Mouse (Mus musculus) liver, embryonic 14.5 days (tissue): ENCODE results near the gene Asah2. TPM values are rescaled to one million over a fixed set of nuclear protein-coding genes. Genes with fewer than 3 reads are reported as not detected.

Experiments used
- ATAC-seq: fragments of 200-750 bp; cut with Nextera tagmentation; 2 replicates; pipeline ENCODE4 v1.8.0; 2017; ENCODE audit warnings: moderate number of reproducible peaks, mild to moderate bottlenecking, moderate library complexity; ENCODE audit not compliant: insufficient read depth
- DNase-seq, 3 experiments: peaks; one replicate each; pipeline ENCODE4 v3.0.0-alpha.2; 2012 to 2013; ENCODE audit warnings: low read depth in 3 of 3, low spot score in 3 of 3
- H3K27ac ChIP-seq: fragments of 300-500 bp; sonication (generic); 2 replicates; pipeline ENCODE4 v1.5.1; 2014; ENCODE audit warnings: moderate library complexity, mild to moderate bottlenecking, control low read depth, inconsistent platforms
- H3K27me3 ChIP-seq: fragments of 300-500 bp; sonication (generic); 2 replicates; pipeline ENCODE4 v1.6.1; 2014; ENCODE audit warnings: mild to moderate bottlenecking, low read length, moderate library complexity; ENCODE audit not compliant: control insufficient read depth, insufficient read depth
- H3K36me3 ChIP-seq: fragments of 300-500 bp; sonication (generic); replicated peaks from 2 replicates; pipeline ENCODE4 v1.6.1; 2014; ENCODE audit warnings: low read depth; ENCODE audit not compliant: control insufficient read depth, insufficient read depth
- H3K4me1 ChIP-seq, 2 experiments: fragments of 200-500 bp in 1 of 2; fragments of 300-500 bp in 1 of 2; sonication (generic) in 1 of 2; replicated peaks; 2 replicates each; pipeline ENCODE4 v1.6.1; 2012 to 2014; ENCODE audit warnings: antibody characterized with exemption in 1 of 2, inconsistent platforms in 1 of 2, low read length in 1 of 2; ENCODE audit not compliant: control insufficient read depth in 2 of 2, insufficient read depth in 2 of 2
- H3K4me2 ChIP-seq: fragments of 300-500 bp; sonication (generic); 2 replicates; pipeline ENCODE4 v1.6.1; 2014; ENCODE audit warnings: low read depth, mild to moderate bottlenecking, control low read depth, moderate library complexity
- H3K4me3 ChIP-seq, 2 experiments: fragments of 200-500 bp in 1 of 2; fragments of 300-500 bp in 1 of 2; sonication (generic) in 1 of 2; 2 replicates each; pipeline ENCODE4 v1.5.1; 2012 to 2014; ENCODE audit warnings: low read depth in 2 of 2, low read length in 2 of 2, mild to moderate bottlenecking in 2 of 2, control low read depth in 1 of 2, inconsistent platforms in 1 of 2, moderate library complexity in 1 of 2; ENCODE audit not compliant: insufficient read depth in 1 of 2
- H3K9ac ChIP-seq: fragments of 300-500 bp; sonication (generic); replicated peaks from 2 replicates; pipeline ENCODE4 v1.6.1; 2014; ENCODE audit warnings: mild to moderate bottlenecking, control low read depth, moderate library complexity
- H3K9me3 ChIP-seq: fragments of 300-500 bp; sonication (generic); 2 replicates; pipeline ENCODE4 v1.6.1; 2016; ENCODE audit warnings: low read length, mixed read lengths; ENCODE audit not compliant: control insufficient read depth
- CTCF ChIP-seq: IDR thresholded peaks from 2 replicates; pipeline ENCODE4 v1.5.1; 2016; ENCODE audit warnings: antibody characterized with exemption, low read depth, control low read depth
- EP300 ChIP-seq: IDR thresholded peaks from 2 replicates; pipeline ENCODE4 v1.6.1; 2016; ENCODE audit warnings: antibody characterized with exemption, low read depth
- WGBS: fragments of 180-500 bp; shearing (Covaris S2); extraction: QIAGEN DNeasy Blood & Tissue Kit; methylation state at CpG from one replicate; pipeline ENCODE4 v1.1.7; 2014; ENCODE audit not compliant: insufficient replicate concordance; 5-methylcytosine and 5-hydroxymethylcytosine counted together
- polyA plus RNA-seq, 2 experiments: library from polyadenylated mRNA; depleted of rRNA in 1 of 2; stranded (reverse) in 1 of 2; unstranded in 1 of 2; fragments of >200 nt; fragmentation: Nextera tagmentation in 1 of 2; extraction: Ambion mirVana in 1 of 2; gene quantifications; 2 replicates each; pipeline versions ENCODE4 v1.2.1 to v1.2.3; 2012 to 2014

Gene Asah2
- polyA plus RNA-seq, 2 experiments = 0.29 to 0.78 TPM

- no peak overlapping the region for H3K27ac ChIP-seq
- H3K27me3 ChIP-seq = no peaks in the 10 kb centered on the region
- no peaks in the 10 kb centered on the region for H3K9me3 ChIP-seq
- no peak overlapping the region for H3K4me2 ChIP-seq
- no peak overlapping the region for H3K4me3 ChIP-seq
- H3K9ac ChIP-seq = no peak overlapping the region
- TF ChIP-seq CTCF = no peak
- no peak for TF ChIP-seq EP300
- 40% methylated on average over 4 of the region's 4 CpGs for WGBS
- no peak for DNase-seq
- ATAC-seq = no peak
- no peaks in the 10 kb centered on the region for H3K4me1 ChIP-seq
- no peaks in the 10 kb centered on the region for H3K36me3 ChIP-seq
These were observed 40.3 kb downstream of the Asah2 start for GRCm38 (mm10) chr19:32067669-32068068.

GRCm38 (mm10) chr19:32061294-32061693 is 46.7 kb downstream of the Asah2 start:
- no peaks in the 10 kb centered on the region for H3K36me3 ChIP-seq
- H3K4me3 ChIP-seq = no peak overlapping the region
- H3K9me3 ChIP-seq = no peaks in the 10 kb centered on the region
- TF ChIP-seq CTCF (no peak), EP300 (no peak)
- H3K27ac ChIP-seq = no peak overlapping the region
- no peaks in the 10 kb centered on the region for H3K4me1 ChIP-seq
- DNase-seq (no peak), ATAC-seq (no peak)
- WGBS = 54% methylated on average over 1 of the region's 1 CpGs
- H3K9ac ChIP-seq = no peak overlapping the region
- no peak overlapping the region for H3K4me2 ChIP-seq
- H3K27me3 ChIP-seq = no peaks in the 10 kb centered on the region

- Histone ChIP-seq H3K9ac (no peak overlapping the region), H3K27me3 (no peaks in the 10 kb centered on the region), H3K4me1 (no peaks in the 10 kb centered on the region), H3K27ac (no peak overlapping the region), H3K4me2 (no peak overlapping the region), H3K4me3 (no peak overlapping the region), H3K9me3 (no peaks in the 10 kb centered on the region), H3K36me3 (no peaks in the 10 kb centered on the region)
- 43% methylated on average over 1 of the region's 1 CpGs for WGBS
- ATAC-seq (no peak), DNase-seq (no peak)
- no peak for TF ChIP-seq CTCF
- TF ChIP-seq EP300 = no peak
These were observed 51.8 kb downstream of the Asah2 start for GRCm38 (mm10) chr19:32056252-32056651.

- Histone ChIP-seq H3K9ac (no peak overlapping the region), H3K4me1 (no peaks in the 10 kb centered on the region), H3K9me3 (no peaks in the 10 kb centered on the region), H3K36me3 (no peaks in the 10 kb centered on the region), H3K4me2 (no peak overlapping the region), H3K27ac (no peak overlapping the region), H3K4me3 (no peak overlapping the region), H3K27me3 (no peaks in the 10 kb centered on the region)
- 19% methylated on average over 1 of the region's 1 CpGs for WGBS
- TF ChIP-seq EP300 (no peak), CTCF (no peak)
- ATAC-seq (no peak), DNase-seq (no peak)
These were observed 52.3 kb downstream of the Asah2 start for GRCm38 (mm10) chr19:32055725-32056124.

- H3K27me3 ChIP-seq = no peaks in the 10 kb centered on the region
- H3K4me2 ChIP-seq = no peak overlapping the region
- 68% methylated on average over 2 of the region's 2 CpGs for WGBS
- ATAC-seq = no peak
- no peaks in the 10 kb centered on the region for H3K9me3 ChIP-seq
- H3K9ac ChIP-seq = no peak overlapping the region
- TF ChIP-seq EP300 (no peak), CTCF (no peak)
- no peak overlapping the region for H3K27ac ChIP-seq
- no peaks in the 10 kb centered on the region for H3K36me3 ChIP-seq
- H3K4me3 ChIP-seq = no peak overlapping the region
- DNase-seq = no peak
- no peaks in the 10 kb centered on the region for H3K4me1 ChIP-seq
These were observed 56.8 kb downstream of the Asah2 start for GRCm38 (mm10) chr19:32051251-32051650.

- no peak overlapping the region for H3K27ac ChIP-seq
- no peak for TF ChIP-seq CTCF
- no peak for TF ChIP-seq EP300
- ATAC-seq (no peak), DNase-seq (no peak)
- H3K27me3 ChIP-seq = no peaks in the 10 kb centered on the region
- 62% methylated on average over 4 of the region's 4 CpGs for WGBS
- no peaks in the 10 kb centered on the region for H3K4me1 ChIP-seq
- no peak overlapping the region for H3K4me3 ChIP-seq
- no peaks in the 10 kb centered on the region for H3K9me3 ChIP-seq
- no peak overlapping the region for H3K4me2 ChIP-seq
- H3K9ac ChIP-seq = no peak overlapping the region
- no peaks in the 10 kb centered on the region for H3K36me3 ChIP-seq
These were observed 75.1 kb downstream of the Asah2 start for GRCm38 (mm10) chr19:32032881-32033280.
